Mouse (Mus musculus): Measurements from ENCODE around the gene Stk10.

Gene Stk10

GRCm38 (mm10) chr11:32571103-32571502 lies 38.0 kb downstream of the Stk10 start:
- no peak for DNase-seq

- DNase-seq: no peak
These were observed 40.6 kb downstream of the Stk10 start for GRCm38 (mm10) chr11:32573669-32574068.

DNA sequence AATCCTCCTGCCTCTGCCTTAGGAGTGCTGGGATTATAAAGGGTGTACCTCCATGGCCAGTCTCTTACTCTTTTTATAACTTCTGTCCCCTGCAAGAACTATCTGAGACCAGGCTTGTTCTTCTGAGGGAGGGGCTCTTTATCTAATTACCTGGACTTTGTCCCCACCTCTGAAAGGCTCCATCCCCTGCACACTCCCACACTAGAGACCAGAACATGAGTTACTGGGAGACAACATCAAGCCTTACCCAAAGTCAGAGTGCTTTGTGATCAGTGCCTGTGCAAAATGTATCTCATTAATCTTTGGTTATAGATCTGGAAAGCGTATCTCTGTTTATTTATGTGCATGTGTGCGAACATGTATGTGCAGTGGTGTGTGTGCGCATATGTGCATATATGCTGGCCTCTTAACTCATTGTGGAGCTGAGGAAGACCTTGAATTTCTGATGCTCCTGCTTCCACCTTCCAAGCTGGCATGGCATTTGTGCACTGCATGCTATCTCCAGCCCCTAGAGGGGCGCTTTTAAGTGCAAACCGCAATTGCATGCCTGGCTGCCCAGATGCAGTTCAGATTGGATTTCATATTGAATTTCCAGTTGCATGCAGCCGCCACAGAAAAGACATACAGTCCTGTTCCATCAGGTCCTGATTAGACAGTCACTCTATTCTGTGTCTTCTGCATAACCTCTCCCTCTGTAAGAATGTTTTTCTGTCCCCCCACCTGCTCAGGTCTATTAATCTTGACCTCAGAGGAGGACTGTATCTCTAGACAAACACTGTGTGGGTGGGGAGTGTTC lies 43.1 kb downstream of the Stk10 start:
- no peak for DNase-seq

DNA sequence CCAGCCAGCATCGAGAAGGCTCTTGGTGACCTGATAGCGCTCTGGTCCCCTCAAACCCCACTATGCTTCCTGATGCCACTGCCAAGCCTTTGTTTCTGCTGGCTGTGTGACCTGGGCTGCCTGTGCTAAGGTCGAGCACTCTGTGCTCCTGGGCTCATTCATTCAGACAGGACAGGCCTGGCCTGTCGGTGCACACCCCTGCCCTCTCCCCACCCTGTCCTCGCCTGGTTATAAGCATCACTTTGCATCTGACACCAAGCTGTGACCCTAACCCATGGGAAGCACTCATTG lies 43.6 kb downstream of the Stk10 start:
- DNase-seq: no peak

DNA sequence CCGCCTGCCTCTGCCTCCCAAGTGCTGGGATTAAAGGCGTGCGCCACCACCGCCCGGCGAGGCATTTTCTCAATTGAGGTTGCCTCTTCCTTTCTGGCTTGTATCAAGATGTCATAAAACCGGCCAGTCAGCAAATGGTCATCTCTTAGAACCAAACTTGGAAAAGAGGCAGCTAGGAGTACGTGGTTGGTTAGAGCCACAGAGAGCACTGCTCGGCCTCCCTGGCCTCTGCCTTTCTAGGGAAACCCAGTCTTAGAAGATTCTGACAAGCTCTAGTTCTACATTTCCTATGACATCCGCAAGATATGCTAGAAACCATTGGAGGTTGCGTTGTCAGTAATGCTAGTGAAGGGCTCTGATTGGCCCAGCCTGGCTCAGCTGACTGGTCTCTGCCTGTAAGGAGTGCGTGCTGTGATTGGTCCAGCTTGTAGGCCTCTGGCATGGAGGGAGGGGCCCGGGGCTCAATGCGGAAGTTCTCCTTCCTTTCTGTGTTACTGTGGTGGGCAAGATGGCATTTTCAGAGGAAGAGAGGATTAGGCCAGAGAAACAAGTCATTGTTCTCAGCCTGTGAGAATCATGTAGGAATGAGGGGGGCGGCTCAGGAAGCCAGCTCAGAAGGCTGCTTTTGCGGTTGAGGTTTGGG lies 47.3 kb downstream of the Stk10 start:
- peak; percentile 66 for DNase-seq

- no peak for DNase-seq
These were observed 47.9 kb downstream of the Stk10 start for GRCm38 (mm10) chr11:32581031-32581430.

DNA sequence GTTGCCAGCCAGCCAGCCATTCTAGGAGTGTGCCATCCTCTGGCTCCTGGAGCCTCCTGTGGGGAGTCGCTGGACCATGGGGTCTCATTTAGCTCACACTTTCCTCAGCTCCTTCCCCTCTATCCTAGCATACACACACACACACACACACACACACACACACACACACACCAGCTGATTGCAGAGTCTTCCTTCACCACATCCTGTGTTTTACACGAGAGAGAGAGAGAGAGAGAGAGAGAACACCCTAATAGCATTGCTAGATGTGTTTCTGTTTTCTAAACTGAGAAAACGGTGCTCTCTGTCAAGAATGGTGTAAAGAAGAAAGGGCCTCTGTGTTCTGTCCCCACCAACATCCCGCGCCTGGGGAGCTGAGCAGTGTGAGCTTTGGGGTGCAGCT lies 49.7 kb downstream of the Stk10 start:
- DNase-seq: no peak

DNA sequence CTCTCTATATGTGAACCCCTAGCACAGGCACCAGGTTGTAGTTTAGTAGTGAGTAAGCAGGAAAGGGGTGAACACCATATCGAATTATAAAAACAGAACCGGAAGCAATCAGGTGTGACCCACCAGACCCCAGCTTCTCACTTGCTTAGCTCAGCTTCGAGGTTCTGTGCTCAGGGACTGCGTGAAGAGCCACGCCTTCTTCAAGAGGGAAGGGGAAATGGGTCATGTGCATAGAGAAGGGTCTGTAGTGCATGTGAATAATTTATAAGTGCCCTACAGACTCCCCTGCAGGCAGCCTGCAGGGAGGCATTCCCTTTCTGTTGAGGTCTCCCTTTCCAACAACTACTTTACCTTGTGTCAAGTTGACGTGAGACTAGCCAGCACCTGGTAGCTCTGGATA lies 52.9 kb downstream of the Stk10 start:
- no peak for DNase-seq

- DNase-seq: no peak
These were observed 54.3 kb downstream of the Stk10 start for GRCm38 (mm10) chr11:32587191-32588089.

DNA sequence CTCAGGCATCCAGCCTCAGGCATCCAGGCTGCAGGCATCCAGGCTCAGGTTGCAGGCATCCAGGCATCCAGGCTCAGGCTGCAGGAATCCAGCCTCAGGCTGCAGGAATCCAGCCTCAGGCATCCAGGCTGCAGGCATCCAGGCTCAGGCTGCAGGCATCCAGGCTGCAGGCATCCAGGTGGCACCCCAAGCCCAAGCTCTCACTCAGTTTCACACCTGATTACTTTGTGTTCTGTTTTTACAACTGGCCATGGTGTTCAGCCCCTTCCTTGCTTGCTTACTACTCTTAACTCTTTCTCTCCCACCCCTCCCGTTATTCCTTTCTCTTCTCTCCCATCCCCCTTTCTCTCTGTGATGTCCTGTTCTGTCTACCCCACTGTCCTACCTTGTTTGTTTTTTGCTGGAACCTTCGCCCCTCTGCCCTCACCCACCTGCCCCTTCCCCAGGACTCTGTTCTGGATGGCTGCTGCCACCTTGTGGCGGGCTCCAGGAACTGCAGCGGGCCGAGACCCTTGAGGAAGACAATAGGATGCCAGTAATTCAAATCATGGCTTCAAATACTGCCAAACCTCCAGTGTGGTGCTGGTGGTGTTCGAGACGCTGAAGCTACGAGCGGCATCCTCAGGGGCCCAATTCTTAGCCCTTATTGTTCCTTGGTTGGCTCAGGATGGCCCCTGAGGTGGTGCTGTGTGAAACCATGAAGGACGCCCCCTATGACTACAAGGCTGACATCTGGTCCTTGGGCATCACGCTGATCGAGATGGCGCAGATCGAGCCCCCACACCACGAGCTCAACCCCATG lies 55.2 kb downstream of the Stk10 start:
- DNase-seq: peak; percentile 57

GRCm38 (mm10) chr11:32588892-32589172 lies 55.7 kb downstream of the Stk10 start:
- no peak for DNase-seq

DNA sequence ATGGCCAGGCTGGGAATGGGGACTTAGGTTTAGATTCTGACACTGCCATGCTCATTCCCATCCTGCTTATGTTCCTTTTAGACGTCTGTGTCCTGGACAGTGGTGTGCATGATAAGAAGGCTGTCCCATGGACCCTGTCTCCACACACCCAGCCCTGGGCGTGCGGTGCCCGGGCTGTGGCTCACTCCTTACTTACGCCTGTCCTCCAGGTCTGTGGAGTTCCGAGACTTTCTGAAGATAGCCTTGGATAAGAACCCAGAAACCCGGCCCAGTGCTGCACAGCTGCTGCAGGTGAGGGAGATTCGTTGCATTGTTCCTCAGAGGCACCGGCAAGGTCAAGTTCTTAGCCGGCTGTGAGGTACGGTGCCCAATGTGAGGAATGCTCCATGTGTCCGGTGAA lies 56.1 kb downstream of the Stk10 start:
- no peak for DNase-seq

- no peak for DNase-seq
These were observed 56.7 kb downstream of the Stk10 start for GRCm38 (mm10) chr11:32589791-32590190.

DNA sequence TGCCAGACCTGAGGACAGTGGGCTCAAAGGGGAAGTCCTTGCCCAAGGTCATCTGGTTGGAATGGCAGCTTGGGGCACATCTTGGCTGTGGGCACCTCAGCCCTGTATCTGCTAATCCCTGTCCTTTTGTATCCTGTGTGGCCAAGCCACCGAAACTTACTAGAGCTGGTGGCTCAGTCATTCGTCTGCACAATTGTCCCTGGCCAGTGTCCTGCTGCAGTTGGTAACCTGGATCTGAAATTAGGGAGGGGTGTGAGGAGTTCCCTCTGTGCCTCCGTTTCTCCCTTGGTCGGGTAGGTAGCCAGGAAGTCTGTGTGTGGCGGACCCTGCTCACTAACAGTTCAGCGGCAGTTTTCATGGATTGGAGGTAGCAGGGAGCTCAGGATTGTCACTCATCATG lies 57.1 kb downstream of the Stk10 start:
- DNase-seq: no peak

GRCm38 (mm10) chr11:32591921-32592850 lies 59.1 kb downstream of the Stk10 start:
- DNase-seq: peak; percentile 43

DNA sequence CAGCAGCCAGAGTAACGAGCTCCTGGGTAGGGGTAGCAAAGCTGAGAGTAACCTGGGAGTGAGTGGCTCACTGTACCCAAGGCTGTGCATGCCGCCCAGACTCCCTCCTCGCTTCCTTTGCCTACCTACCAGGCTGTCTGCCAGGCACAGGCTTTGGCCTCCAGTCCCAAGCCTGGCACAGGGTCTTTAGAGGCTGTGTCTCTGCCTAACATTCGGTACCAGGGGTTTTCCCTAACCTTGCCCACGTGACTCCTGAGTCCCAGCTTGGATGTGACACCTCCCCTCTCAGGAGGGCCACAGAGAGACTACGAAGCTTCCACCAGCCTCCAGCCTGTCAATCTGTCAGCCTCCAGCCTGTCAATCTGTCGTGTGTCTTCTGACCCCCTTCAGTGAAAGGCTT lies 60.0 kb downstream of the Stk10 start:
- no peak for DNase-seq

GRCm38 (mm10) chr11:32594122-32594521 lies 61.0 kb downstream of the Stk10 start:
- DNase-seq: no peak

DNA sequence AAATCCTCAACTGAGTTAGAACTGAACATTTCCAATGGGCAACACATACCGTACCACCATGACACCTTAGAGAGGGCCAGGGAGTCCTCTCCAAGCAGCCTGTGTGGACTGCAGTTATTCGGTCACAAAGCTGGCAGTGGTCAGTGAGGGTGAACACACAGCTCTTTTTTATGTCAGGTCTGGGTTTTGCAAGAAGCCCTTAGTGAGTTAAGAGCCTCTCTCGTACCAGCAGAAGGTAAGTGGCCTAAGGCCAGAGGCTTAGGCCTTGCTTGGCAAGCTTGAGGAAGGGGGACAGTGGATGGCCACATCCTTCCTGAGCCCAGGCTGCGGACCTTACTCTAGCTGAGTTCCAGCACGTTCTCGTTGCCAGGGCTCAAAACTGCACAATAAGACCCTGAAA lies 67.3 kb downstream of the Stk10 start:
- no peak for DNase-seq

- no peak for DNase-seq
These were observed 68.6 kb downstream of the Stk10 start for GRCm38 (mm10) chr11:32601528-32602323.

DNA sequence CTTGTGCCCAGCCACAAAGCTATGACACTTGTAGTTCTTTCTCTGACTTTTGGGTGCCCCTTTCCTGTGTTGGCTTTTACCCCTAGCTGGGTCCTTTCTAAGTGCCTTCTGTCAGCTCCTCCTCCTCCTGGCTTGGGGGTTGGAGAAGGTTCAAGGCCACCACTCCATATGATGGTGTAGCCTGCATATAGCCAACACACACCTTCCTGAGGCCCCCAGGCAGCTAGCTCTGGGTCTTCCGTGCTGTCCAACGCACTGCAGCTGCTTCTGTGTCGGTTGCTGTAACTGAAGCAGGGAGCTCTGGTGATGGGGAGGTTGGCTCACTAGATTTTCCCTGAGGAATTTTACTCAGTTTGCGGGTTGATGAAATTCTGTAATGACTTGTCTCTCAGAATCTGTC lies 71.6 kb downstream of the Stk10 start:
- no peak for DNase-seq

Data from right cerebral cortex, adult 18-20 months (tissue).